Comparison of ENCODE assay signal across 9 mouse cellular contexts in genomic region chr17:22799707-22800106, GRCm38 (mm10).
DNase-seq lines count a peak whose midpoint lies in the region; ATAC-seq and TF ChIP-seq lines count a peak whose summit lies in the region.
"Had no signal": no experiment of that assay in that cellular context is flagged by ENCODE, and none has a peak within 500 bp of the region (broad histone marks: within the 10 kb centered on the region; RNA-seq: fewer than 3 reads in every experiment).

No protein-coding gene starts in this region.

- no peak for ATAC-seq in kidney, embryonic 16.5 days (ENCODE audit: low FRiP score, low TSS enrichment)
- no peak for ATAC-seq in heart, embryonic 12.5 days (ENCODE audit: insufficient number of reproducible peaks, low FRiP score)

- in situ Hi-C loops in ES-E14 (cut with MboI; ENCODE audit: low sequenced_read_pairs in 2 of 2, unreplicated experiment in 2 of 2): no loop called here

- peak; percentile 2 for DNase-seq in kidney, postnatal 14 days
- DNase-seq in B cell, adult 2 months: peak; percentile 20 to 26
- peak; percentile 35 for DNase-seq in ES-E14 (ENCODE audit: low read depth, low spot score)
- peak; percentile 34 to 43 for DNase-seq in kidney, postnatal 4 days
- no peak for DNase-seq in adrenal gland, adult 18-20 months (ENCODE audit: low spot score in 2 of 2)
- DNase-seq: adrenal gland, postnatal 25 days had no signal

- no peak overlapping the region for H3K4me2 ChIP-seq in kidney, embryonic 16.5 days (replicated peaks; ENCODE audit: low read depth, low read length)
- H3K4me2 ChIP-seq in heart, embryonic 12.5 days: no peak overlapping the region
- H3K4me2 ChIP-seq: midbrain, embryonic 11.5 days had no signal

- H3K4me3 ChIP-seq in kidney, embryonic 16.5 days (ENCODE audit: low read length): no peak overlapping the region
- no peak overlapping the region for H3K4me3 ChIP-seq in ES-E14 (ENCODE audit: insufficient read depth in 1 of 2, low read depth in 1 of 2, low read length in 2 of 2, poor library complexity in 1 of 2, severe bottlenecking in 1 of 2)
- no peak overlapping the region for H3K4me3 ChIP-seq in heart, embryonic 12.5 days

- no peaks in the 10 kb centered on the region for H3K36me3 ChIP-seq in kidney, embryonic 16.5 days (ENCODE audit: insufficient read depth, low read length)
- no peaks in the 10 kb centered on the region for H3K36me3 ChIP-seq in ES-E14 (ENCODE audit: control insufficient read depth, insufficient read depth, low read length, poor library complexity, severe bottlenecking)
- no peaks in the 10 kb centered on the region for H3K36me3 ChIP-seq in heart, embryonic 12.5 days

- H3K4me1 ChIP-seq in kidney, embryonic 16.5 days (ENCODE audit: insufficient read depth, low read length): no peaks in the 10 kb centered on the region
- no peaks in the 10 kb centered on the region for H3K4me1 ChIP-seq in ES-E14 (ENCODE audit: control insufficient read depth in 2 of 2, insufficient read depth in 2 of 2, low read length in 2 of 2, poor library complexity in 1 of 2)
- H3K4me1 ChIP-seq in heart, embryonic 12.5 days (replicated peaks): no peaks in the 10 kb centered on the region

- H3K27me3 ChIP-seq in kidney, embryonic 16.5 days (ENCODE audit: insufficient read depth, low read length): no peaks in the 10 kb centered on the region
- no peaks in the 10 kb centered on the region for H3K27me3 ChIP-seq in heart, embryonic 12.5 days (replicated peaks)

- no peak overlapping the region for H3K9ac ChIP-seq in kidney, embryonic 16.5 days (replicated peaks; ENCODE audit: low read length)
- H3K9ac ChIP-seq in ES-E14 (ENCODE audit: insufficient read depth, low read depth, low read length, poor library complexity, severe bottlenecking): no peak overlapping the region
- H3K9ac ChIP-seq in heart, embryonic 12.5 days: no peak overlapping the region

- WGBS in kidney, embryonic 16.5 days: 68% methylated on average over 2 of the region's 2 CpGs
- 59% methylated on average over 2 of the region's 2 CpGs for WGBS in heart, embryonic 12.5 days

- no peaks in the 10 kb centered on the region for H3K9me3 ChIP-seq in kidney, embryonic 16.5 days (ENCODE audit: low read length)
- H3K9me3 ChIP-seq in ES-E14 (ENCODE audit: control insufficient read depth, insufficient read depth, low read depth, low read length): no peaks in the 10 kb centered on the region
- H3K9me3 ChIP-seq in heart, embryonic 12.5 days (replicated peaks): no peaks in the 10 kb centered on the region; the same call in 1 of the 2 replicates

- no peak overlapping the region for H3K27ac ChIP-seq in kidney, embryonic 16.5 days (ENCODE audit: low read length)
- H3K27ac ChIP-seq in ES-E14 (ENCODE audit: insufficient read depth, low read depth, low read length, poor library complexity, severe bottlenecking): no peak overlapping the region
- no peak overlapping the region for H3K27ac ChIP-seq in heart, embryonic 12.5 days (ENCODE audit: poor library complexity, severe bottlenecking)

TF ChIP-seq in ES-E14, 5 proteins besides CTCF, POLR2A, EP300 and RAD21:
- TF ChIP-seq CHD2 (IDR thresholded peaks at IDR 0.05; ENCODE audit: low read depth, low read length) (no peak), HCFC1 (IDR thresholded peaks at IDR 0.05; ENCODE audit: borderline replicate concordance, insufficient read depth, low read length) (no peak), MAFK (IDR thresholded peaks at IDR 0.05; ENCODE audit: insufficient read depth, low read depth, low read length) (no peak), ZC3H11A (IDR thresholded peaks at IDR 0.05; ENCODE audit: borderline replicate concordance, low read depth, low read length) (peak; percentile 27; the same call in 1 of the 2 replicates)
TF ChIP-seq in ES-E14: peak in this region for 1.

Comparison
In these comparisons a context has a peak if more than half of its experiments do, and no peak if none do; other contexts are left out.
1. DNase-seq: peak in kidney, postnatal 14 days (single experiment), B cell, adult 2 months (2 of 2), ES-E14 (single experiment) and kidney, postnatal 4 days (2 of 2); none in adrenal gland, adult 18-20 months (0 of 2).